9 mouse cellular contexts compared by ENCODE assay signal in the genomic region with DNA sequence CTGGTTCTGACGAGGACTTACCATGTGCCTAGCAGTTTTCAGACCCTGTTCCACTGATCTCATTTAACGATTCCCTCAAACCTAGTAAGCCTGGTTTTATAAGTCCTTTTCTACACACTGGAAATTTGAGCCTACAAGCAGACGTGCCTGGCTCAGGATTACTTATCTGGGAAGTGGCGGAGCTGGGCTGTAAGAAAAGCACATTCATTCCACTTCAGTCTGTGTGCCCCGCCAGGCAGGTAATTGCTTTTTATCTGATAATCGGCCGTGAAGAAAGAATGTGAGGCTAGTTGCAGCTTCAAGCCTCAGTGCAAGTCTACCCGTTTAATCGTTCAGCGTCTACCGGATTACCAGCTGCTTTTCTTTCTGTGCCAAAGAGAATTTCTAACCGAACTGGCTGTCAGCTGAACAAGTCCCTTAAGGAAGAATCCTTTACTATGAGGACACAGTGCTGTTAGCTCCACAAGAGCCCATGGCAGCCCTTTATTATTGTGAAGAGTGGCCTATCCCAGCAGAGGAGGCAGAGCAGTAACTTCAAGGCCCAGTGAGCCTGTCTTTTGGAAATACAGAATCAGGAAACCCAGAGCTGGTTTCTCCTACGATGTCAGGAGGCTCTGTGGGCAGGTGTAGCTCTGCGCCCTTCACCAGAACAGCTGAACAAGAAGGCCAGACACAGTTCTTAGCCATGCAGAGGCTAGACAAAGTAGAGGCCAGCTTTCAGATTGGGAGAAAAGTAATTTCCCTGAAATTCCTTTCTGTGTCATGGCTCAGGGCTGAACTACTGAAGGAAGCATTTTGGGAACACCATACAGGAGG. TPM values are rescaled to one million over a fixed set of nuclear protein-coding genes. Genes with fewer than 3 reads are reported as not detected.
A peak's percentile ranks its signal among the peaks of the same experiment; 100 is the strongest.
DNase-seq lines count a peak whose midpoint lies in the region; ATAC-seq lines count a peak whose summit lies in the region.
"Had no signal": no experiment of that assay in that cellular context is flagged by ENCODE, and none has a peak within 500 bp of the region (broad histone marks: within the 10 kb centered on the region; RNA-seq: fewer than 3 reads in every experiment).

No protein-coding gene starts in this region.

- H3K4me2 ChIP-seq in heart, embryonic 11.5 days = peak overlapping the region; percentile 33
- peak overlapping the region; percentile 9 for H3K4me2 ChIP-seq in limb, embryonic 12.5 days
- H3K4me2 ChIP-seq in neural tube, embryonic 14.5 days (ENCODE audit: low read depth, low read length) = peak overlapping the region; percentile 12; the same call in 1 of the 2 replicates

- intact Hi-C loops in heart, postnatal 25 days (cut with DNase I) = no loop called here

- no peak overlapping the region for H3K9ac ChIP-seq in heart, embryonic 11.5 days (ENCODE audit: low read depth, low read length)
- H3K9ac ChIP-seq in limb, embryonic 12.5 days (replicated peaks) = no peak overlapping the region
- no peak overlapping the region for H3K9ac ChIP-seq in neural tube, embryonic 14.5 days (replicated peaks; ENCODE audit: low read depth, low read length)

- WGBS in heart, embryonic 11.5 days (ENCODE audit: insufficient replicate concordance) = 27% methylated on average over 14 of the region's 14 CpGs
- 20% methylated on average over 14 of the region's 14 CpGs for WGBS in limb, embryonic 12.5 days
- WGBS in neural tube, embryonic 14.5 days = 21% methylated on average over 14 of the region's 14 CpGs

- ATAC-seq in heart, embryonic 11.5 days (replicated peaks; ENCODE audit: insufficient number of reproducible peaks, low FRiP score, low TSS enrichment) = no peak
- peak; percentile 75; the same call in 1 of the 2 replicates for ATAC-seq in limb, embryonic 12.5 days (ENCODE audit: insufficient number of reproducible peaks, insufficient read depth, low FRiP score, low TSS enrichment, low read depth)
- ATAC-seq in neural tube, embryonic 14.5 days (ENCODE audit: low read depth) = peak; percentile 46; the same call in 1 of the 2 replicates

- 0 out of 2 replicates have a peak, but pooled peaks cover 4% of the 10 kb centered on the region for H3K9me3 ChIP-seq in heart, embryonic 11.5 days (replicated peaks; ENCODE audit: control insufficient read depth, low read length)
- peaks cover 7% of the 10 kb centered on the region; the same call in 1 of the 2 replicates for H3K9me3 ChIP-seq in limb, embryonic 12.5 days
- no peaks in the 10 kb centered on the region for H3K9me3 ChIP-seq in neural tube, embryonic 14.5 days (ENCODE audit: control insufficient read depth, low read length)

- no peaks in the 10 kb centered on the region for H3K36me3 ChIP-seq in heart, embryonic 11.5 days (ENCODE audit: control insufficient read depth, insufficient read depth, low read length)
- H3K36me3 ChIP-seq in limb, embryonic 12.5 days = no peaks in the 10 kb centered on the region
- no peaks in the 10 kb centered on the region for H3K36me3 ChIP-seq in neural tube, embryonic 14.5 days (ENCODE audit: control insufficient read depth, insufficient read depth, low read length)

- no peaks in the 10 kb centered on the region for H3K4me1 ChIP-seq in heart, embryonic 11.5 days (ENCODE audit: control insufficient read depth, insufficient read depth, low read length)
- H3K4me1 ChIP-seq in limb, embryonic 12.5 days (replicated peaks) = peaks cover 16% of the 10 kb centered on the region
- H3K4me1 ChIP-seq in neural tube, embryonic 14.5 days (ENCODE audit: control insufficient read depth, insufficient read depth, low read length) = no peaks in the 10 kb centered on the region

- H3K4me3 ChIP-seq in heart, embryonic 11.5 days (ENCODE audit: low read depth, low read length) = no peak overlapping the region
- H3K4me3 ChIP-seq in limb, embryonic 12.5 days (replicated peaks) = no peak overlapping the region
- H3K4me3 ChIP-seq in neural tube, embryonic 14.5 days (ENCODE audit: low read depth, low read length) = no peak overlapping the region

- H3K27me3 ChIP-seq in heart, embryonic 11.5 days (ENCODE audit: control insufficient read depth, insufficient read depth, low read length) = no peaks in the 10 kb centered on the region
- H3K27me3 ChIP-seq in limb, embryonic 12.5 days = peaks cover 4% of the 10 kb centered on the region; the same call in 1 of the 2 replicates
- no peaks in the 10 kb centered on the region for H3K27me3 ChIP-seq in neural tube, embryonic 14.5 days (ENCODE audit: control insufficient read depth, insufficient read depth, low read length)

- no peak overlapping the region for H3K27ac ChIP-seq in heart, embryonic 11.5 days (ENCODE audit: low read depth, low read length)
- H3K27ac ChIP-seq in limb, embryonic 12.5 days = peak overlapping the region; percentile 71
- 0 out of 2 replicates have a peak overlapping the region, but pooled peaks have one; percentile 18 for H3K27ac ChIP-seq in neural tube, embryonic 14.5 days (ENCODE audit: low read depth, low read length)
- H3K27ac ChIP-seq: macrophage had no signal

- no peak for DNase-seq in heart, postnatal 25 days (ENCODE audit: low spot score)
- DNase-seq in forelimb bud, embryonic 11.5 days (ENCODE audit: low read depth, low spot score) = peak; percentile 59
- no peak for DNase-seq in thymus, postnatal 10 days (ENCODE audit: low spot score in 2 of 2)
- DNase-seq in left cerebral cortex, adult 11 months (ENCODE audit: low spot score) = no peak
- DNase-seq in left cerebral cortex, adult 18-20 months (ENCODE audit: low spot score in 2 of 2) = no peak

RNA-seq across cellular contexts. Expression of gene Lgalsl, which starts 30.4 kb away (rescaled TPM):
- 39.1 and 45.7 TPM in 2 replicates for polyA plus RNA-seq in heart, embryonic 11.5 days (2014; fragmentation: Nextera tagmentation; extraction: Ambion mirVana)
- total RNA-seq in heart, postnatal 25 days (2021) = 10 to 100 TPM; 32.3 to 40.3 TPM
- polyA plus RNA-seq in limb, embryonic 12.5 days (2016; fragmentation: Nextera tagmentation; extraction: Ambion mirVana) = 33.7 and 37.3 TPM in 2 replicates
- polyA plus RNA-seq in neural tube, embryonic 14.5 days (2014; fragmentation: Nextera tagmentation; extraction: Ambion mirVana) = 66.1 and 70.4 TPM in 2 replicates
- total RNA-seq in left cerebral cortex, adult 18-20 months (2021) = 10 to 100 TPM; 77.9 to 85.3 TPM

RNA-seq across cellular contexts. Expression of gene Aftph, which starts 59.1 kb away (rescaled TPM):
- polyA plus RNA-seq in heart, embryonic 11.5 days (2014; fragmentation: Nextera tagmentation; extraction: Ambion mirVana) = 12.1 and 15.7 TPM in 2 replicates
- 10 to 100 TPM; 21.3 to 25.5 TPM for total RNA-seq in heart, postnatal 25 days (2021)
- polyA plus RNA-seq in limb, embryonic 12.5 days (2016; fragmentation: Nextera tagmentation; extraction: Ambion mirVana) = 17.7 and 18.6 TPM in 2 replicates
- 42.5 and 48.8 TPM in 2 replicates for polyA plus RNA-seq in neural tube, embryonic 14.5 days (2014; fragmentation: Nextera tagmentation; extraction: Ambion mirVana)
- total RNA-seq in left cerebral cortex, adult 18-20 months (2021) = 10 to 100 TPM; 92.4 to 98.5 TPM
